Mouse (Mus musculus) hindbrain, embryonic 10.5 days (tissue): Measurements from ENCODE around the gene Rabgap1l. TPM values are rescaled to one million over a fixed set of nuclear protein-coding genes. Genes with fewer than 3 reads are reported as not detected.

Experiments used
- DNase-seq: peaks from one replicate; pipeline ENCODE4 v3.0.0-alpha.2; 2017; ENCODE audit warnings: low spot score
- H3K27ac ChIP-seq: fragments of 300-500 bp; sonication (generic); 2 replicates; pipeline ENCODE4 v1.5.1; 2016; ENCODE audit warnings: mild to moderate bottlenecking, moderate library complexity
- H3K27me3 ChIP-seq: fragments of 300-500 bp; sonication (generic); 2 replicates; pipeline ENCODE4 v1.6.1; 2016; ENCODE audit warnings: mild to moderate bottlenecking; ENCODE audit not compliant: poor library complexity, insufficient read depth, severe bottlenecking
- H3K36me3 ChIP-seq: fragments of 300-500 bp; sonication (generic); 2 replicates; pipeline ENCODE4 v1.6.1; 2016; ENCODE audit warnings: mild to moderate bottlenecking, moderate library complexity
- H3K4me1 ChIP-seq: fragments of 300-500 bp; sonication (generic); replicated peaks from 2 replicates; pipeline ENCODE4 v1.6.1; 2016; ENCODE audit warnings: mild to moderate bottlenecking
- H3K4me3 ChIP-seq: fragments of 300-500 bp; sonication (generic); 2 replicates; pipeline ENCODE4 v1.5.1; 2016; ENCODE audit warnings: mild to moderate bottlenecking, moderate library complexity
- H3K9me3 ChIP-seq: fragments of 300-500 bp; sonication (generic); 2 replicates; pipeline ENCODE4 v1.6.1; 2016; ENCODE audit warnings: mild to moderate bottlenecking, moderate library complexity
- WGBS: fragments of 180-500 bp; shearing (Covaris S2); methylation state at CpG from one replicate; pipeline ENCODE4 v1.1.7; 2016; 5-methylcytosine and 5-hydroxymethylcytosine counted together
- polyA plus RNA-seq: library from polyadenylated mRNA; unstranded; fragments of >200 nt; fragmentation: Nextera tagmentation; extraction: Ambion mirVana; gene quantifications from 2 replicates; pipeline ENCODE4 v1.2.1, GENCODE M21; 2016

The Rabgap1l gene
- polyA plus RNA-seq, 1 experiment from 2014 or later = 9.8 TPM

DNA sequence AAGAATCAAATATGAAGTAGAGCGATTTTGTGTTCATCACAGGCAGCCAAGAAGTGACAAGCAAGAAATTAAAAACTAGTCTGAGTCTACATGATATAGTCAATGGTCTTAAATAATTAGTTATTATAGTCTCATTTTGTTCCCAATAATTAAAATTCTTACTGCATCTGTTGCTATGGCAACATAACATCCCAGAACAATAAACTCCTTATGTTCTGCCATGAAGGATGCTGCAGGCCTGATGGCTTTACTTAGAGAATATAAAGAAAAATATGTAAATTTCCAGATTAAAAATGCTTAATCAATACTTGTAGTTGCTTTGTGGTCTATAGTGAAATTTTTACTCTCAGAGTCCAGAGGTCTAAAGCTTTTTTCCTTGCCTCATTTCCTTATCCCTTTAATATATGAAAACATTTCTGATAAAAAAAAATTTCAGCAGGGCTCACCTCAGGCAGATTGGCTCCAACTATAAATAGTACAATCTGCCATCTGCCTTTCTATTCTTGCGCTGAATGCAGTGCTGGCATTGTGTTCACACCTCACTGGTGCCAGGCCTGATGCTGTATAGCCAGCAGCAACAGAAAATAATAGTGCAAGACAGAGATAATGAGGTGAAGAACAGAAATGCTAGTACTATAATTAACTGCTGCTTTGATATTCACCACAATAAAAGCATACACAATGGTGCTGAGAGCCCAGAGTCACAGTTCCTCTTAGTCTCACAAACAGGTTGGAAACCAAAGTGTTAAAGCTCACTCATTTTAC, 258.3 kb downstream of the Rabgap1l start:
- H3K4me1 ChIP-seq = peaks cover 8% of the 10 kb centered on the region; the same call in 1 of the 2 replicates
- no peak for DNase-seq
- 83% methylated on average over 2 of the region's 2 CpGs for WGBS
- no peaks in the 10 kb centered on the region for H3K36me3 ChIP-seq
- no peaks in the 10 kb centered on the region for H3K27me3 ChIP-seq
- H3K4me3 ChIP-seq = no peak overlapping the region
- no peaks in the 10 kb centered on the region for H3K9me3 ChIP-seq
- no peak overlapping the region for H3K27ac ChIP-seq

DNA sequence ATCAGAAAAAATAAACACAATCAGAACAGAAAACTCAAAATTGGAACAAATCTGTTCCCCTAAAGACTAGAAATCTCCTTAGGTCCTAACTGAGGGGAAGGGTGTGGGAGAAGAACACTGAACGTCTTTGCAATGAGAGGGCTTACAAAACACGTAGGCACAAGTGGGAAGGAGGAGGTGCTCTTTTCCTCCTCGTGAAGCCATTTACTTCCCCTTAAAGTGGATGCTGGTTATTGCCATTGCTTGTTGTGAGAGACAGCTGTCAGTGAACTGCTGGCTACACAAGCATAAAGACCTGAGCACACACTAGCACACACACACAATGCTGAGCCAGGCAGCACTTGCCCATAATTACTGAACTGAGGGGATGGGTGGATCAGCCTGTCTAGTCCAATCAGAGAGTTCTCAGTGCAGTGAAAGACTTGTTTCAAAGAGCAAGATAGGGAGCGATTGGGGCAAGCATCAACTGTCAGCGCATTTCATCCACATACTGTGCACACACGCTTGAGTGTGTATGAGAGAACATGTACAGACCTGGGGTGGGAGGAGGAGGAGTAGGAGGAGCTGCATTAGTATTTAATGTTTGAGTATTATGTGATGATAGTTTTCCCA, 259.7 kb downstream of the Rabgap1l start:
- H3K4me1 ChIP-seq = peaks cover 8% of the 10 kb centered on the region; the same call in 1 of the 2 replicates
- no peak overlapping the region for H3K4me3 ChIP-seq
- no peak for DNase-seq
- H3K27ac ChIP-seq = no peak overlapping the region
- H3K9me3 ChIP-seq = no peaks in the 10 kb centered on the region
- no peaks in the 10 kb centered on the region for H3K36me3 ChIP-seq
- no peaks in the 10 kb centered on the region for H3K27me3 ChIP-seq
- 69% methylated on average over 6 of the region's 6 CpGs for WGBS

DNA sequence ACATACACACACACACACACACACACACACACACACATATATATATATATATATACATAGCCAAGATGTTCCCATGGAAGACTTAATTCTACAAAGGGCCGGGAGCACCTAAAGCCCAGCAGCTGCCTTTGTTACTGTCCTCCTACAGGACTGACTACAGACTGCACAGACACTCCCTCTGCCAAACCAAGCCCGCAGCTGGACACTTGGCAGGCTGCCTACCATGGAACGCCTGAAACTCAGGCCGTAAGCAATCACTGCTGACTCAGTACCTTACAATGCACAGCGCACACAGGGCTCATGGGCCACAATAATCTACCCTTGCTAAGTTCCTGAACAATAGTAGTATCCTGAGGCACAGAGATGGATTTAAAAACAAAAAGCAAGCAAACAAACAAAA, 261.6 kb downstream of the Rabgap1l start:
- Histone ChIP-seq H3K27ac (no peak overlapping the region), H3K9me3 (no peaks in the 10 kb centered on the region), H3K4me1 (peaks cover 8% of the 10 kb centered on the region; the same call in 1 of the 2 replicates), H3K36me3 (no peaks in the 10 kb centered on the region), H3K4me3 (no peak overlapping the region), H3K27me3 (no peaks in the 10 kb centered on the region)
- 73% methylated on average over 5 of the region's 5 CpGs for WGBS
- no peak for DNase-seq

DNA sequence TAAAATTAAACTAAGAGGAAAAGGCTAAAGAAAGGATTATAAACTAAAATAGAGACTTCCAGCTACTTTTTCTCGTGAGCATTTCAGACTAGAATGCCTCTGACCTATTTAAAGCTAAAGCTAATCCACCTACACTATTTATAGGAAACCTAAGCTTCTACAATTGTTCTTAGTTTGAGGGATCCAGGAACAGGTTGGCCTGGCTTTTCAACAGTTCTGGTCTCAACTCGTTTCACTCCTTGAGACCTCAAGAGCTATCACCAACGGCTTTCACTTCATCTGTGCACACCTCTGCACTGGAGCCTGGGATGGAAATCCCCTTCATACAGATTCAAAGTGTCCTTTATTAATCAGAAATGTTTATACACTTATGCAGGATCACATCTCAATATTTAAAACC, 271.1 kb downstream of the Rabgap1l start:
- 83% methylated on average over 3 of the region's 3 CpGs for WGBS
- Histone ChIP-seq H3K27me3 (no peaks in the 10 kb centered on the region), H3K27ac (no peak overlapping the region), H3K9me3 (no peaks in the 10 kb centered on the region), H3K36me3 (no peaks in the 10 kb centered on the region), H3K4me1 (0 out of 2 replicates have a peak, but pooled peaks cover 3% of the 10 kb centered on the region), H3K4me3 (no peak overlapping the region)
- DNase-seq = no peak

DNA sequence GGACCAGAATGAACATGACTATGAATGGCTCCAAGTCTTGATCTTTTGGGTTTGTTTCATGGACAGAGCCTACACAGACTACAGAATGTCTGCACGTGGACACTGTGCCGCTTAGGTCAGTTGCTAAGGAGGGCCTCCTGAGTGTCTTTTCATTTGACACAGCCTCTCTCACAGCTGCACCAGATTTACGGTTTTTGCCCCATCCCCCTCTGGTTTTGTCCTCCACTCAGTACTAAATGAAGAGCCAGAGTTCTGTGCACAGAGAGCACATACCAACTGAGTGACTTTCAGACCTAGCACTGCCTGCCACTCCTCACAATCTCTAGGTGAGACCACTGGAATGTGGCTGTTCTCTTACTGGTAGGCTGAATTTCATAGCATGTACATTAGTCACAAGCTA, 272.3 kb downstream of the Rabgap1l start:
- Histone ChIP-seq H3K27me3 (no peaks in the 10 kb centered on the region), H3K36me3 (no peaks in the 10 kb centered on the region), H3K9me3 (no peaks in the 10 kb centered on the region), H3K27ac (no peak overlapping the region), H3K4me3 (no peak overlapping the region), H3K4me1 (0 out of 2 replicates have a peak, but pooled peaks cover 3% of the 10 kb centered on the region)
- WGBS = 54% methylated on average over 3 of the region's 3 CpGs
- no peak for DNase-seq

DNA sequence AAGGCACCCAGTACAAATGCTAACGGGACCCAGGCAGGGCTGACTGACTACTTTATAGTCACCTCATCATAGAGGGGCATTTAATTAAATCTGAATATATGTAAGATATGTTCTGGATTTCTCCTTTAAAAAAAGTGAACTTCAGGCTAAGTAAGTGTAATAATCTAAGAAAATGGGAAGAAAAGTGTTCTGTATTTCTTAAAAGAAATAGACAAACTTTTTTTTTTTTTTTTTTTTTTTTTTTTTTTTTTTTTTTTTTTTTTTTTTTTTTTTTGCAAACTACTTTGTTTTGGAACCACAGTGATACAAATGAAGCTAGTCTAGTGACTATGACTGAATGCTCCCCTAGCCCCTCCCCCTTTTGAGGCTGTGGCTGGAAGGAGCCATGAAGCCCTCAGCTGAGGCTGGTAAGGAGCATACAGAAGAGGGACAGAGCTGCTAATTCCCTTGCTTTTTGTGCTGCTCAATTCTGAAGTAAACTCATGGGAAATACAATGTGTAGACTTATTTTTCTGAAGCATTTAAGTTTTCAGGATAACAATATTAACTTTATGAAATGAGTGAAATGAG, 273.0 kb downstream of the Rabgap1l start:
- 85% methylated on average over 1 of the region's 1 CpGs for WGBS
- no peak for DNase-seq

DNA sequence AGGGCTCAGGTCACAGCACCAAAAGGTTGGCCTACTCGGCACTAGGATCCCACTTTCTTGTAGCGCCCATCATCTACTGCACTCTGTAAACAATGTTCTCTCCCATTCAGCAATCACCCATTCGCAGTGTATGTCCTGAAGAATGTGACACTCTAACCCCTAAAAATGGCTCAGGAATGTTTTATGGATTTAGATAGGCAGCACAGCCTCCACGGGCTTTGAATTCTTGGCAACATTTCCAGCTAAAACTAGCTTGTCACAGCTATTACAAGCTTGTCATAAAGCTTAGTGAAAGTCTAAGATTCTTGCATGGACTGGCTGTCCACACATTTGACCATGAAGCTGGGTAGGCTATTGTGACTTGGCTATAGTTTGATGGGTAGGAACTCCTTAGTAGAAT, 274.5 kb downstream of the Rabgap1l start:
- Histone ChIP-seq H3K9me3 (no peaks in the 10 kb centered on the region), H3K36me3 (no peaks in the 10 kb centered on the region), H3K27me3 (no peaks in the 10 kb centered on the region), H3K27ac (no peak overlapping the region), H3K4me1 (0 out of 2 replicates have a peak, but pooled peaks cover 3% of the 10 kb centered on the region), H3K4me3 (no peak overlapping the region)
- DNase-seq = no peak
- WGBS = 80% methylated on average over 4 of the region's 4 CpGs

More for the DNA sequence above, 273.0 kb downstream of the Rabgap1l start:
- no peak overlapping the region for H3K4me3 ChIP-seq
- no peak overlapping the region for H3K27ac ChIP-seq
- no peaks in the 10 kb centered on the region for H3K36me3 ChIP-seq
- no peaks in the 10 kb centered on the region for H3K27me3 ChIP-seq
- H3K4me1 ChIP-seq = 0 out of 2 replicates have a peak, but pooled peaks cover 3% of the 10 kb centered on the region
- H3K9me3 ChIP-seq = no peaks in the 10 kb centered on the region

DNA sequence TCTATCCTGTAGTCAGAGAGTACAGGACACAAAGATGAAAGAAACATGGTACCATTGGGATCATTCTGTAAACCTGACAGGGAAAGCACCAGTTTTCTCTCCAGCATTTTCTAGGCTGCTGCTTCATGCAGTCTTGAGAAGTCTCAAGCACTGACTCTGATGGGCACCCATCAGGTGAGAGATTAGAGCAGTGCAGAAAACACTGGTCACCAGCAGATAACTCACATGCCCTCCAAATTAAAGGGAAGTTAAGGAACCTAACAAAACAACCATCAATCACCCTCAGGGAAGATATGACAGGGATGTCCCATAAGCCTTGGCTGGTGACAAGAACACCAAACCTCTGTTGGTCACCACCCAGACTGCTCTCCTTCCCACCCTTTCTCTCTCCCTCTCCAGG, 285.2 kb downstream of the Rabgap1l start:
- Histone ChIP-seq H3K27me3 (no peaks in the 10 kb centered on the region), H3K27ac (no peak overlapping the region), H3K36me3 (no peaks in the 10 kb centered on the region), H3K9me3 (no peaks in the 10 kb centered on the region), H3K4me3 (no peak overlapping the region), H3K4me1 (no peaks in the 10 kb centered on the region)
- no peak for DNase-seq

DNA sequence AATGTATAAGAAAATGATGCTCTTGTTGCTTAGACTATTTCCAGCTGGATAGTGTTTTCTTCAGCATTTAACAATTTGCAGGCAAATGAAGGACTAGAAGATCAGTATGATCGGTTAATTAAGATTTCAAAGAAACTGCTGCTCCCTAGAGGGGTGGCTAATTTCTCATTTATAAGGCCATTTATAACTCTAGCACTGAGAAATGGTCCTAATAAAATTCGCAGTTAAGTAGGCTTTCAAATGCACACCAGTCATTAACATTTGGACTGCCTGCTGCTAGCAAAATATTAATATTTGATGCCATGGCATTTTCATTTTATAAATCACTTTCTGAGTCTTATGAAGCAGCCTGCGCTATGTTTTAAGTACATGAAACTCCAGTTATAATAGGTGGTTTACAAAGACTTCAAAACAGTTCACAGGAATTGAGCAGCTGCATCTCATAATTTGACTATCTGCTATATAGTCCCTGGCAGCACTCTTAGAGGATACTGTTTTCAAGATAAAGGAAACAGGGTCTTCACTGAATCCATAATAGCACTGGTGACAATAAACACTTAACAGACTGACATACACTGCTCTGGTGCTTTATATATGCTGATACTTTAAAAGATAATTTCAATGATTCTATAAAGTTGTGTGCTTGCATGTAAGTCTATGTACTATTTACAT, 296.0 kb downstream of the Rabgap1l start:
- no peaks in the 10 kb centered on the region for H3K27me3 ChIP-seq
- WGBS = 78% methylated on average over 3 of the region's 3 CpGs
- no peak overlapping the region for H3K27ac ChIP-seq
- no peaks in the 10 kb centered on the region for H3K9me3 ChIP-seq
- H3K4me1 ChIP-seq = no peaks in the 10 kb centered on the region
- DNase-seq = no peak
- H3K36me3 ChIP-seq = no peaks in the 10 kb centered on the region
- no peak overlapping the region for H3K4me3 ChIP-seq

DNA sequence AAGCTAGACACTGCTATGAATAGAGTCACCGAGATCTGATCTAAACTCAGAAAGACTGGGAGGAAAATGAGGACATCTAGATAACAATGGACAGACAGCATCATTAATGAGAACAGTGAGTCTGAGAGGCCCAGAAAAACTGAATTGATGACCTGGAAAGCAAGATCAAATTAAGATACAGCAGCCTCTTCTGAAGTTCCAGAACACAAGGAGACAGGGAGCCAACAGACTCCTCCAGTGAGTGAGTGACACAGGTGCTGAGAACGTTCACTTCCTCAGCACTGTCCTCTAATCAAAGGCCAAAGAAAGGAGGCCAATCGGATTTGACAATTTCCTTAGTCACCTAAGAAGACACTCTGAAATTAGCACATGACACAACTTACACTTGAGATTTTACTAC, 307.3 kb downstream of the Rabgap1l start:
- H3K4me1 ChIP-seq = no peaks in the 10 kb centered on the region
- no peaks in the 10 kb centered on the region for H3K27me3 ChIP-seq
- 67% methylated on average over 3 of the region's 3 CpGs for WGBS
- H3K4me3 ChIP-seq = no peak overlapping the region
- no peak overlapping the region for H3K27ac ChIP-seq
- H3K36me3 ChIP-seq = no peaks in the 10 kb centered on the region
- no peak for DNase-seq
- H3K9me3 ChIP-seq = no peaks in the 10 kb centered on the region

DNA sequence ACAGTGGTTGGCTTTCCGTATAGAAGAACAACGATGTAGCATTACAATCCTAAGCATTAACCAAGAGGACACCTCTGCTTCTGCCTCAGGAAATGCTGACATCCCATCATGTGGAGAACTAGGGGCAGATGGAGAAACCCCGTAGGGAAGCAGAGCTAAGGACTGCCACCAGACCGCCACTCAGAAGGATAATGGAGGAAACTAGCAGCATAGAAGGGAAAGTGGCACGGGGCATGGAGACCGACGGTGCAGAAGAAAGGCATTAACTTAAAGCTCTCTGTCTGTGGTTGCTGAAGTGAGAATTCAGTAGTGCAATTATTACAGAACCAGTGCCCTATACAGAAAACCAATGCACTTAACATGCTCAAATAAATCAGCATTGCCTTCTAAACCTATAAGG, 308.0 kb downstream of the Rabgap1l start:
- Histone ChIP-seq H3K9me3 (no peaks in the 10 kb centered on the region), H3K4me3 (no peak overlapping the region), H3K27me3 (no peaks in the 10 kb centered on the region), H3K36me3 (no peaks in the 10 kb centered on the region), H3K4me1 (no peaks in the 10 kb centered on the region), H3K27ac (no peak overlapping the region)
- 83% methylated on average over 7 of the region's 7 CpGs for WGBS
- DNase-seq = no peak

DNA sequence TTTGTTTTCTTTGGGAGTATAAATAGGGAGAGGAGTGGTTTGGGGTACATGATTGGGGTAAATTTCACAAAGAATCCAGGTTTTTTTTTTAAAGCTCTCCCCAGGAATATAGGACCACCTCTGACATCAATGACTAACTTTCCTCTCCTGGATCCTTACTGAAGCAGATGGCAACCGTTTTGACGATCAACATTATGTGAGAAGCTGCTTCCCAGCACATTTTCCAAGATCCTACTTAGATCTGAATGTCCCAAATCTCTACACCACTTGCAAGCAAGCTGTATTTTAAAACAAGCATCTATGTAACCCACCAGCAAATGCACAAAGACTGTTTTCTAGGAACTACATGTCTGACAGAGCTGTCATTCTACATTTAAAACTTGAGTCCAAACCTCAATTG, 311.4 kb downstream of the Rabgap1l start:
- H3K36me3 ChIP-seq = no peaks in the 10 kb centered on the region
- H3K4me3 ChIP-seq = no peak overlapping the region
- H3K27me3 ChIP-seq = no peaks in the 10 kb centered on the region
- 90% methylated on average over 2 of the region's 2 CpGs for WGBS
- no peaks in the 10 kb centered on the region for H3K4me1 ChIP-seq
- H3K27ac ChIP-seq = no peak overlapping the region
- DNase-seq = no peak
- H3K9me3 ChIP-seq = no peaks in the 10 kb centered on the region

DNA sequence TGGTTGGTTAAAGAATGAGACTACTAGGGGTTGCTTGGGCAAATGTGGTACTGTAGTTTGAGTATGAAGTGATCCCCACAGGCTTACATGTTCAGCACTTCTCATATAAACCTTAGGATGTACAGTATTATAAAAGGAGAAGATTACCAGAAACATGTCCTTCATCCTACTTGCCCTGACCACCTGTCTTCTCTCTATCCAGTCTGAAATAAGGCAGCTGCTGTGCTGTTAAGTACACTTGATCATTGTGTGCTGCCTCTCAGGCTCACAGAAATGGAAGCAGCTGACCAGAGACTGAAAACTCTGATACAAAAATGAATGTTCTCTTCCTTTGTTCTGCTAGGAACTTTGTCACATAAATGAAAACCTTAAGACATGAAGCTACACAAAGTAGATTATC, 325.6 kb downstream of the Rabgap1l start:
- no peak for DNase-seq
- H3K4me1 ChIP-seq = no peaks in the 10 kb centered on the region

More for the DNA sequence above, 325.6 kb downstream of the Rabgap1l start:
- Histone ChIP-seq H3K36me3 (no peaks in the 10 kb centered on the region), H3K27me3 (no peaks in the 10 kb centered on the region), H3K4me3 (no peak overlapping the region), H3K9me3 (no peaks in the 10 kb centered on the region), H3K27ac (no peak overlapping the region)
